Mouse (Mus musculus): ENCODE results near the gene E2f2.

E2f2 gene

GRCm38 (mm10) chr4:136172011-136172541 is at the start of gene E2f2:
E2f2 (plus strand) TSS chr4:136172394.
- DNase-seq (ENCODE audit: low read depth, low spot score), result peak; percentile 85

- DNase-seq (ENCODE audit: low read depth, low spot score), result peak; percentile 52
Observed at GRCm38 (mm10) chr4:136123111-136123791, 48.9 kb upstream of the E2f2 start.

GRCm38 (mm10) chr4:136123792-136124161 is 48.4 kb upstream of the E2f2 start:
- no peak for DNase-seq (ENCODE audit: low read depth, low spot score)

- no peak for DNase-seq (ENCODE audit: low read depth, low spot score)
Observed at GRCm38 (mm10) chr4:136124581-136124980, 47.6 kb upstream of the E2f2 start.

GRCm38 (mm10) chr4:136125458-136125857 is 46.7 kb upstream of the E2f2 start:
- no peak for DNase-seq (ENCODE audit: low read depth, low spot score)

- DNase-seq (ENCODE audit: low read depth, low spot score), result no peak
Observed at GRCm38 (mm10) chr4:136126019-136126418, 46.2 kb upstream of the E2f2 start.

- peak; percentile 86 for DNase-seq (ENCODE audit: low read depth, low spot score)
Observed at GRCm38 (mm10) chr4:136127670-136128069, 44.5 kb upstream of the E2f2 start.

GRCm38 (mm10) chr4:136129842-136130241 is 42.4 kb upstream of the E2f2 start:
- DNase-seq (ENCODE audit: low read depth, low spot score), result no peak

- no peak for DNase-seq (ENCODE audit: low read depth, low spot score)
Observed at GRCm38 (mm10) chr4:136133801-136134200, 38.4 kb upstream of the E2f2 start.

GRCm38 (mm10) chr4:136134418-136134977 is 37.7 kb upstream of the E2f2 start:
- no peak for DNase-seq (ENCODE audit: low read depth, low spot score)

GRCm38 (mm10) chr4:136134978-136135873 is 37.0 kb upstream of the E2f2 start:
- DNase-seq (ENCODE audit: low read depth, low spot score), result no peak

- no peak for DNase-seq (ENCODE audit: low read depth, low spot score)
Observed at GRCm38 (mm10) chr4:136135874-136136728, 36.1 kb upstream of the E2f2 start.

- DNase-seq (ENCODE audit: low read depth, low spot score), result no peak
Observed at GRCm38 (mm10) chr4:136139326-136140110, 32.7 kb upstream of the E2f2 start.

- DNase-seq (ENCODE audit: low read depth, low spot score), result peak; percentile 84
Observed at GRCm38 (mm10) chr4:136140327-136141250, 31.6 kb upstream of the E2f2 start.

GRCm38 (mm10) chr4:136142267-136143192 is 29.7 kb upstream of the E2f2 start:
- no peak for DNase-seq (ENCODE audit: low read depth, low spot score)

GRCm38 (mm10) chr4:136143193-136143976 is 28.8 kb upstream of the E2f2 start, which contains the start of gene Id3:
Id3 (plus strand) TSS chr4:136143497.
- DNase-seq (ENCODE audit: low read depth, low spot score), result peak; percentile 93
